Comparison of ENCODE assay signal across 17 mouse cellular contexts in the genomic region with DNA sequence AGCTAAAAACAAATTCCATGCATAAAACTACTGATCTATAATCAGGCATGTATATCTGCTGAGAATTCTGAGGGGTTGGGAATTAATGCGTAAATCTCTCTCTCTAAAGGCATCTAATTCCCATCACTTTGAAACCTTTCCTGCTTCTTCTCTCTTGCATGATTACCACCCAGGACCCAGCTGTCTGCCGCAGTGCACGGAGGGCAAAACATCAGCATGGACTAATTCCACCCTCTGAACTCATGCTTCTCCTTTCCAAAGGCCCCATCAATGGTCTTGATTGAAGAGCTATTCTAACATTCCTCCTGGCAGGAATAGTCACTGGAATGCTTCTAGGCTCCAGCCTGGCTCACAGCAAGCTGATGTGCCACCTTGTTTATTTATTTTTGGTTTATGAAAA.
"Had no signal": no experiment of that assay in that cellular context is flagged by ENCODE, and none has a peak within 500 bp of the region (broad histone marks: within the 10 kb centered on the region; RNA-seq: fewer than 3 reads in every experiment).

No protein-coding gene starts in this region.

- H3K27me3 ChIP-seq: kidney, embryonic 15.5 days; liver, embryonic 13.5 days had no signal

- H3K9ac ChIP-seq: kidney, embryonic 15.5 days; liver, embryonic 13.5 days had no signal

- H3K4me1 ChIP-seq: kidney, embryonic 15.5 days; liver, embryonic 13.5 days had no signal

- H3K4me3 ChIP-seq: kidney, embryonic 15.5 days; left cerebral cortex, adult 2 months; liver, embryonic 13.5 days had no signal

- H3K27ac ChIP-seq: kidney, embryonic 15.5 days; left cerebral cortex, adult 2 months; liver, embryonic 13.5 days; stomach, postnatal 0 days had no signal

- DNase-seq: kidney, adult 11 months; kidney, adult 8-10 months; kidney, postnatal 10 days; kidney, postnatal 36 days; layer of hippocampus, postnatal 36 days; liver, embryonic 13.5 days; lung, adult 2 months; lung, postnatal 14 days; lung, postnatal 4 days; right cerebral cortex, postnatal 14 days; right cerebral cortex, postnatal 4 days; thymus, adult 2 months; thymus, postnatal 14 days; thymus, postnatal 4 days had no signal

- H3K36me3 ChIP-seq: kidney, embryonic 15.5 days; liver, embryonic 13.5 days had no signal

- H3K4me2 ChIP-seq: kidney, embryonic 15.5 days; liver, embryonic 13.5 days had no signal

- H3K9me3 ChIP-seq: kidney, embryonic 15.5 days had no signal
